Comparison of ENCODE assay signal across 29 mouse cellular contexts in genomic region chr2:14639266-14639665, GRCm38 (mm10). TPM values are rescaled to one million over a fixed set of nuclear protein-coding genes. Genes with fewer than 3 reads are reported as not detected.
"Had no signal": no experiment of that assay in that cellular context is flagged by ENCODE, and none has a peak within 500 bp of the region (broad histone marks: within the 10 kb centered on the region; RNA-seq: fewer than 3 reads in every experiment).

No protein-coding gene starts in this region.

- ATAC-seq: liver, embryonic 12.5 days; liver, postnatal 0 days; lung, postnatal 0 days; midbrain, embryonic 13.5 days had no signal

- H3K27me3 ChIP-seq: limb, embryonic 12.5 days; limb, embryonic 13.5 days; limb, embryonic 15.5 days; liver, embryonic 12.5 days; liver, embryonic 13.5 days; liver, embryonic 15.5 days; lung, embryonic 15.5 days; megakaryocyte, embryonic 14.5 days; midbrain, embryonic 12.5 days; midbrain, embryonic 13.5 days; midbrain, embryonic 15.5 days; neural tube, embryonic 12.5 days had no signal

- H3K4me2 ChIP-seq: limb, embryonic 12.5 days; limb, embryonic 13.5 days; limb, embryonic 15.5 days; liver, embryonic 11.5 days; liver, embryonic 12.5 days; liver, embryonic 13.5 days; liver, embryonic 15.5 days; lung, embryonic 14.5 days; lung, embryonic 15.5 days; midbrain, embryonic 12.5 days; midbrain, embryonic 13.5 days; midbrain, embryonic 15.5 days; neural tube, embryonic 12.5 days had no signal

- DNase-seq: left cerebral cortex, postnatal 4 days; liver; liver, embryonic 13.5 days; liver, postnatal 0 days; lung, adult 18-20 months; lung, adult 2 months; lung, embryonic 14.5 days; lung, postnatal 10 days; lung, postnatal 14 days; lung, postnatal 36 days; lung, postnatal 4 days had no signal

- H3K36me3 ChIP-seq: limb, embryonic 10.5 days; limb, embryonic 12.5 days; limb, embryonic 13.5 days; limb, embryonic 15.5 days; liver, embryonic 12.5 days; liver, embryonic 13.5 days; liver, embryonic 15.5 days; lung, embryonic 15.5 days; midbrain, embryonic 10.5 days; midbrain, embryonic 12.5 days; midbrain, embryonic 13.5 days; midbrain, embryonic 15.5 days; neural tube, embryonic 12.5 days had no signal

- H3K4me1 ChIP-seq: liver, embryonic 12.5 days; liver, embryonic 13.5 days; liver, embryonic 15.5 days; midbrain, embryonic 10.5 days; midbrain, embryonic 12.5 days; neural tube, embryonic 12.5 days had no signal

- H3K4me3 ChIP-seq: limb, embryonic 10.5 days; limb, embryonic 12.5 days; limb, embryonic 13.5 days; limb, embryonic 15.5 days; liver, embryonic 12.5 days; liver, embryonic 13.5 days; liver, embryonic 15.5 days; lung, embryonic 15.5 days; megakaryocyte, embryonic 14.5 days; midbrain, embryonic 10.5 days; midbrain, embryonic 12.5 days; midbrain, embryonic 13.5 days; midbrain, embryonic 15.5 days; myocyte; neural tube, embryonic 12.5 days had no signal

- H3K9me3 ChIP-seq: limb, embryonic 10.5 days; limb, embryonic 12.5 days; limb, embryonic 13.5 days; limb, embryonic 15.5 days; liver, embryonic 12.5 days; liver, embryonic 13.5 days; liver, embryonic 15.5 days; lung, embryonic 15.5 days; megakaryocyte, embryonic 14.5 days; midbrain, embryonic 10.5 days; midbrain, embryonic 12.5 days; midbrain, embryonic 13.5 days; midbrain, embryonic 15.5 days; neural tube, embryonic 12.5 days had no signal

- H3K9ac ChIP-seq: limb, embryonic 12.5 days; limb, embryonic 13.5 days; limb, embryonic 15.5 days; liver, embryonic 12.5 days; liver, embryonic 13.5 days; liver, embryonic 14.5 days; liver, embryonic 15.5 days; liver, postnatal 0 days; lung, embryonic 14.5 days; lung, embryonic 15.5 days; midbrain, embryonic 12.5 days; midbrain, embryonic 13.5 days; midbrain, embryonic 15.5 days; neural tube, embryonic 12.5 days had no signal

- H3K27ac ChIP-seq: limb, embryonic 10.5 days; limb, embryonic 12.5 days; limb, embryonic 13.5 days; limb, embryonic 15.5 days; liver, embryonic 12.5 days; liver, embryonic 13.5 days; liver, embryonic 14.5 days; liver, embryonic 15.5 days; lung, embryonic 15.5 days; macrophage; midbrain, embryonic 10.5 days; midbrain, embryonic 12.5 days; midbrain, embryonic 13.5 days; midbrain, embryonic 15.5 days; neural tube, embryonic 12.5 days had no signal

RNA-seq across cellular contexts. Expression of gene Cacnb2, which starts 36.4 kb away (rescaled TPM):
- polyA plus RNA-seq: macrophage had no signal
